Mouse (Mus musculus) cerebellum, adult 2 months (tissue): ENCODE results near the gene 4921507P07Rik.
"Not testable (repeated sequence)": the region's sequence is repeated elsewhere in the genome, so short reads cannot be mapped to it uniquely, and the experiment has no call there.

Experiments
- CTCF ChIP-seq: fragments of 200-500 bp; IDR thresholded peaks from 2 replicates; pipeline ENCODE4 v1.5.1; 2011; ENCODE audit warnings: low read depth, mild to moderate bottlenecking, control low read depth, low read length, moderate library complexity, borderline replicate concordance; ENCODE audit not compliant: insufficient read depth
- POLR2A ChIP-seq: fragments of 200-500 bp; IDR thresholded peaks from 2 replicates; pipeline ENCODE4 v1.6.1; 2011; ENCODE audit warnings: low read length, control low read depth, borderline replicate concordance; ENCODE audit not compliant: insufficient read depth

DNA sequence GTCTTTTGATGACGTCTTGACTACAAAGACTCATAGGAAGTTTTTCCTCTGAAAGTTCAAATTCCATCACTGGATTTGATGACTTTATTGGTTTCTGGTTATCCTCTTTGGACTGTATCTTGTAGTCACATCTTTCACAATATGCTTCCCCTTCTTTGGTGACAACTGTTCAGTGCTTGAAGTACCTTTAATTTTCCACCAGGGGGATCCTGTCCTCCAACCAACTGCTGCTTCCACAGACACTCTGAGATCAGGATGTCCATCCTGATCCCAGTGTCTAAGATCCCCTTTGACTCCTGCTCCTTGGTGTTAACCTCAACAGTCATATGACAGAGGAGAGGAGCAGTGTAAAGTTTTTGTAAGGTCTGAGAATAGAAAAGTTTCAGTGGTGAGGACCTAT, 21.8 kb upstream of the 4921507P07Rik start:
- TF ChIP-seq POLR2A, CTCF: not testable (repeated sequence)
